Comparison of ENCODE assay signal across 16 mouse cellular contexts in genomic region chr4:155146107-155146823, GRCm38 (mm10). TPM values are rescaled to one million over a fixed set of nuclear protein-coding genes. Genes with fewer than 3 reads are reported as not detected.
DNase-seq lines count a peak whose midpoint lies in the region; ATAC-seq and TF ChIP-seq lines count a peak whose summit lies in the region.
"Had no signal": no experiment of that assay in that cellular context is flagged by ENCODE, and none has a peak within 500 bp of the region (broad histone marks: within the 10 kb centered on the region; RNA-seq: fewer than 3 reads in every experiment).

No protein-coding gene starts in this region.

- no peaks in the 10 kb centered on the region for H3K27me3 ChIP-seq in forebrain, embryonic 15.5 days
- H3K27me3 ChIP-seq in forebrain, embryonic 10.5 days (ENCODE audit: poor library complexity, severe bottlenecking): peaks cover 25% of the 10 kb centered on the region
- H3K27me3 ChIP-seq in kidney, embryonic 16.5 days (ENCODE audit: insufficient read depth, low read length): no peaks in the 10 kb centered on the region
- H3K27me3 ChIP-seq in embryonic facial prominence, embryonic 10.5 days (replicated peaks; ENCODE audit: low read depth, poor library complexity, severe bottlenecking): peaks cover 14% of the 10 kb centered on the region
- no peaks in the 10 kb centered on the region for H3K27me3 ChIP-seq in limb, embryonic 14.5 days (ENCODE audit: control insufficient read depth, insufficient read depth, low read length)
- H3K27me3 ChIP-seq: heart, embryonic 13.5 days; neural tube, embryonic 15.5 days had no signal

- ATAC-seq in forebrain, embryonic 15.5 days (replicated peaks): no peak
- ATAC-seq in kidney, embryonic 16.5 days (ENCODE audit: low FRiP score, low TSS enrichment): no peak
- no peak for ATAC-seq in limb, embryonic 14.5 days (ENCODE audit: low FRiP score, low read depth)
- ATAC-seq: inflammation-experienced regulatory T-cells, adult 6 months had no signal

- H3K9ac ChIP-seq in forebrain, embryonic 15.5 days (replicated peaks): no peak overlapping the region
- H3K9ac ChIP-seq in kidney, embryonic 16.5 days (replicated peaks; ENCODE audit: low read length): 0 out of 2 replicates have a peak overlapping the region, but pooled peaks have one; percentile 7
- H3K9ac ChIP-seq in limb, embryonic 14.5 days (ENCODE audit: low read depth, low read length, severe bottlenecking): no peak overlapping the region
- H3K9ac ChIP-seq: heart, embryonic 13.5 days; neural tube, embryonic 15.5 days had no signal

- no peak overlapping the region for H3K4me2 ChIP-seq in forebrain, embryonic 15.5 days (replicated peaks)
- no peak overlapping the region for H3K4me2 ChIP-seq in kidney, embryonic 16.5 days (replicated peaks; ENCODE audit: low read depth, low read length)
- no peak overlapping the region for H3K4me2 ChIP-seq in limb, embryonic 14.5 days (replicated peaks; ENCODE audit: low read depth, low read length, severe bottlenecking)
- H3K4me2 ChIP-seq: heart, embryonic 13.5 days; neural tube, embryonic 15.5 days had no signal

- H3K4me3 ChIP-seq in forebrain, embryonic 15.5 days: no peak overlapping the region
- H3K4me3 ChIP-seq in forebrain, embryonic 10.5 days: no peak overlapping the region
- H3K4me3 ChIP-seq in kidney, embryonic 16.5 days (ENCODE audit: low read length): no peak overlapping the region
- H3K4me3 ChIP-seq in embryonic facial prominence, embryonic 10.5 days: no peak overlapping the region
- no peak overlapping the region for H3K4me3 ChIP-seq in limb, embryonic 14.5 days (replicated peaks; ENCODE audit: low read length)
- H3K4me3 ChIP-seq: erythroblast, embryonic 14.5 days; heart, embryonic 13.5 days; neural tube, embryonic 15.5 days had no signal

- no peaks in the 10 kb centered on the region for H3K9me3 ChIP-seq in forebrain, embryonic 15.5 days
- no peaks in the 10 kb centered on the region for H3K9me3 ChIP-seq in forebrain, embryonic 10.5 days
- H3K9me3 ChIP-seq in kidney, embryonic 16.5 days (ENCODE audit: low read length): no peaks in the 10 kb centered on the region
- no peaks in the 10 kb centered on the region for H3K9me3 ChIP-seq in embryonic facial prominence, embryonic 10.5 days
- no peaks in the 10 kb centered on the region for H3K9me3 ChIP-seq in limb, embryonic 14.5 days (ENCODE audit: control insufficient read depth, low read length)
- H3K9me3 ChIP-seq: heart, embryonic 13.5 days; neural tube, embryonic 15.5 days had no signal

- H3K4me1 ChIP-seq in forebrain, embryonic 15.5 days: peaks cover 41% of the 10 kb centered on the region
- peaks cover 60% of the 10 kb centered on the region for H3K4me1 ChIP-seq in forebrain, embryonic 10.5 days
- H3K4me1 ChIP-seq in kidney, embryonic 16.5 days (ENCODE audit: insufficient read depth, low read length): peaks cover 54% of the 10 kb centered on the region
- peaks cover 69% of the 10 kb centered on the region for H3K4me1 ChIP-seq in embryonic facial prominence, embryonic 10.5 days
- H3K4me1 ChIP-seq in limb, embryonic 14.5 days (ENCODE audit: control insufficient read depth, insufficient read depth, low read length): peaks cover 72% of the 10 kb centered on the region

- 68% methylated on average over 14 of the region's 14 CpGs for WGBS in forebrain, embryonic 15.5 days
- 82% methylated on average over 14 of the region's 14 CpGs for WGBS in forebrain, embryonic 10.5 days
- 61% methylated on average over 14 of the region's 14 CpGs for WGBS in kidney, embryonic 16.5 days
- 75% methylated on average over 14 of the region's 14 CpGs for WGBS in embryonic facial prominence, embryonic 10.5 days
- 56% methylated on average over 14 of the region's 14 CpGs for WGBS in limb, embryonic 14.5 days

- no peaks in the 10 kb centered on the region for H3K36me3 ChIP-seq in forebrain, embryonic 15.5 days
- no peaks in the 10 kb centered on the region for H3K36me3 ChIP-seq in forebrain, embryonic 10.5 days (replicated peaks)
- no peaks in the 10 kb centered on the region for H3K36me3 ChIP-seq in kidney, embryonic 16.5 days (ENCODE audit: insufficient read depth, low read length)
- H3K36me3 ChIP-seq in embryonic facial prominence, embryonic 10.5 days (replicated peaks): no peaks in the 10 kb centered on the region
- no peaks in the 10 kb centered on the region for H3K36me3 ChIP-seq in limb, embryonic 14.5 days (ENCODE audit: control insufficient read depth, insufficient read depth, low read length)
- H3K36me3 ChIP-seq: heart, embryonic 13.5 days; neural tube, embryonic 15.5 days had no signal

- DNase-seq in forebrain, embryonic 10.5 days (ENCODE audit: extremely low spot score, low spot score): no peak
- DNase-seq in kidney, postnatal 14 days: no peak
- DNase-seq in embryonic facial prominence, embryonic 10.5 days (ENCODE audit: low spot score): no peak
- DNase-seq in limb, embryonic 14.5 days (ENCODE audit: low spot score): no peak
- no peak for DNase-seq in Muller cell, postnatal 12 days (ENCODE audit: inconsistent ontology term)
- DNase-seq in thymus, adult 18-20 months: no peak
- DNase-seq: cerebellum, adult 11 months; gastrocnemius, postnatal 36 days; retina, postnatal 1 day; thymus, postnatal 4 days had no signal

- TF ChIP-seq POLR2A in limb, embryonic 14.5 days (IDR thresholded peaks at IDR 0.05; ENCODE audit: borderline replicate concordance, extremely low read depth, insufficient read depth, insufficient read length): no peak

- H3K27ac ChIP-seq in forebrain, embryonic 15.5 days (replicated peaks): peak overlapping the region; percentile 43
- H3K27ac ChIP-seq in forebrain, embryonic 10.5 days: no peak overlapping the region
- H3K27ac ChIP-seq in kidney, embryonic 16.5 days (ENCODE audit: low read length): peak overlapping the region; percentile 47; the same call in 1 of the 2 replicates
- H3K27ac ChIP-seq in embryonic facial prominence, embryonic 10.5 days (replicated peaks): peak overlapping the region; percentile 15
- peak overlapping the region; percentile 43; the same call in 1 of the 2 replicates for H3K27ac ChIP-seq in limb, embryonic 14.5 days (replicated peaks; ENCODE audit: low read depth, low read length)
- H3K27ac ChIP-seq: heart, embryonic 13.5 days; neural tube, embryonic 15.5 days had no signal

RNA-seq across cellular contexts. Expression of gene Morn1, which starts 59.9 kb away (rescaled TPM):
- 8.8 and 8.9 TPM in 2 replicates for polyA plus RNA-seq in forebrain, embryonic 15.5 days (2015; fragmentation: Nextera tagmentation; extraction: Ambion mirVana)
- 4.5 and 6.8 TPM in 2 replicates for polyA plus RNA-seq in forebrain, embryonic 10.5 days (2016; fragmentation: Nextera tagmentation; extraction: Ambion mirVana)
- polyA plus RNA-seq in kidney, embryonic 16.5 days (2015; fragmentation: Nextera tagmentation; extraction: Ambion mirVana): 5.9 and 7.0 TPM in 2 replicates
- polyA plus RNA-seq in embryonic facial prominence, embryonic 10.5 days (2016; fragmentation: Nextera tagmentation; extraction: Ambion mirVana): 4.3 and 5.4 TPM in 2 replicates
- 6.5 and 7.9 TPM in 2 replicates for polyA plus RNA-seq in limb, embryonic 14.5 days (2012; rRNA removed)
- polyA plus RNA-seq in limb, embryonic 14.5 days (2014; fragmentation: Nextera tagmentation; extraction: Ambion mirVana): 4.5 and 4.7 TPM in 2 replicates
